Mouse (Mus musculus) MEL (cell line): ENCODE measurements around the gene Tspan33. TPM values are rescaled to one million over a fixed set of nuclear protein-coding genes. Genes with fewer than 3 reads are reported as not detected.

Experiments
- DNase-seq: peaks from one replicate; pipeline ENCODE4 v3.0.0; 2011; ENCODE audit warnings: low read depth, low spot score
- H3K27ac ChIP-seq: 2 replicates; pipeline ENCODE4 v1.5.1; 2012; ENCODE audit warnings: low read depth, mild to moderate bottlenecking, control low read depth, low read length, moderate library complexity; ENCODE audit not compliant: control insufficient read depth
- H3K27me3 ChIP-seq, 2 experiments: fragments of 150-350 bp in 1 of 2; sonication (generic) in 1 of 2; 2 replicates each; pipeline ENCODE4 v1.6.1; 2012; ENCODE audit warnings: low read length in 2 of 2, mild to moderate bottlenecking in 2 of 2, improper control_type of control experiment in 1 of 2, moderate library complexity in 1 of 2; ENCODE audit not compliant: insufficient read depth in 2 of 2, control insufficient read depth in 1 of 2
- H3K36me3 ChIP-seq, 2 experiments: 2 replicates each; pipeline ENCODE4 v1.6.1; 2012 to 2014; ENCODE audit warnings: low read length in 2 of 2, improper control_type of control experiment in 1 of 2, inconsistent platforms in 1 of 2, mild to moderate bottlenecking in 1 of 2; ENCODE audit not compliant: insufficient read depth in 2 of 2, control insufficient read depth in 1 of 2
- H3K4me1 ChIP-seq, 2 experiments: fragments of 150-350 bp in 1 of 2; sonication (generic) in 1 of 2; 2 replicates each; pipeline ENCODE4 v1.6.1; 2012; ENCODE audit warnings: low read length in 2 of 2, improper control_type of control experiment in 1 of 2, mild to moderate bottlenecking in 1 of 2; ENCODE audit not compliant: insufficient read depth in 2 of 2, control insufficient read depth in 1 of 2
- H3K4me3 ChIP-seq, 2 experiments: fragments of 150-350 bp in 1 of 2; sonication (generic) in 1 of 2; 2 replicates each; pipeline ENCODE4 v1.5.1; 2012; ENCODE audit warnings: low read depth in 2 of 2, low read length in 2 of 2, mild to moderate bottlenecking in 2 of 2, moderate library complexity in 2 of 2, control low read depth in 1 of 2, improper control_type of control experiment in 1 of 2; ENCODE audit not compliant: control insufficient read depth in 1 of 2, insufficient read depth in 1 of 2
- H3K79me2 ChIP-seq: 2 replicates; pipeline ENCODE4 v1.6.1; 2012; ENCODE audit warnings: mild to moderate bottlenecking, low read length, moderate library complexity; ENCODE audit not compliant: control insufficient read depth, poor library complexity, insufficient read depth
- H3K9ac ChIP-seq: 2 replicates; pipeline ENCODE4 v1.6.1; 2012; ENCODE audit warnings: low read depth, mild to moderate bottlenecking, control low read depth, low read length, moderate library complexity; ENCODE audit not compliant: control insufficient read depth, poor library complexity, severe bottlenecking
- H3K9me3 ChIP-seq: fragments of 150-350 bp; sonication (generic); replicated peaks from 2 replicates; pipeline ENCODE4 v1.6.1; 2012; ENCODE audit warnings: mild to moderate bottlenecking, low read length, improper control_type of control experiment, moderate library complexity; ENCODE audit not compliant: insufficient read depth
- CHD1 ChIP-seq: IDR thresholded peaks from 2 replicates; pipeline ENCODE4 v1.6.1; 2012; ENCODE audit warnings: low read depth, mild to moderate bottlenecking, inconsistent platforms, low read length, improper control_type of control experiment
- CHD2 ChIP-seq: IDR thresholded peaks from 2 replicates; pipeline ENCODE4 v1.6.1; 2011; ENCODE audit warnings: low read length, improper control_type of control experiment
- ELF1 ChIP-seq: IDR thresholded peaks from 2 replicates; pipeline ENCODE4 v1.6.1; 2014; ENCODE audit warnings: low read depth, mild to moderate bottlenecking, inconsistent platforms, low read length, improper control_type of control experiment, moderate library complexity
- GABPA ChIP-seq: IDR thresholded peaks from 2 replicates; pipeline ENCODE4 v1.6.1; 2012; ENCODE audit warnings: low read depth, mild to moderate bottlenecking, inconsistent platforms, low read length, improper control_type of control experiment, moderate library complexity
- HCFC1 ChIP-seq: IDR thresholded peaks from 2 replicates; pipeline ENCODE4 v1.6.1; 2012; ENCODE audit warnings: low read depth, mild to moderate bottlenecking, inconsistent platforms, low read length, improper control_type of control experiment, moderate library complexity
- MXI1 ChIP-seq: IDR thresholded peaks from 2 replicates; pipeline ENCODE4 v1.6.1; 2011; ENCODE audit warnings: mild to moderate bottlenecking, low read depth, low read length, improper control_type of control experiment
- MYC ChIP-seq: IDR thresholded peaks from 2 replicates; pipeline ENCODE4 v1.6.1; 2011; ENCODE audit warnings: low read depth, mild to moderate bottlenecking, low read length, improper control_type of control experiment, moderate library complexity
- NELFE ChIP-seq: IDR thresholded peaks from 2 replicates; pipeline ENCODE4 v1.6.1; 2011; ENCODE audit warnings: low read depth, low read length, improper control_type of control experiment
- NRF1 ChIP-seq: IDR thresholded peaks from 2 replicates; pipeline ENCODE4 v1.6.1; 2014; ENCODE audit warnings: low read depth, mild to moderate bottlenecking, inconsistent platforms, low read length, improper control_type of control experiment, moderate library complexity; ENCODE audit not compliant: poor library complexity, insufficient read depth, severe bottlenecking
- POLR2A ChIP-seq, 2 experiments: IDR thresholded peaks; 2 replicates each; pipeline ENCODE4 v1.6.1; 2011 to 2012; ENCODE audit warnings: low read length in 2 of 2, mild to moderate bottlenecking in 2 of 2, control low read depth in 1 of 2, improper control_type of control experiment in 1 of 2, low read depth in 1 of 2, moderate library complexity in 1 of 2; ENCODE audit not compliant: control insufficient read depth in 1 of 2, insufficient read depth in 1 of 2, poor library complexity in 1 of 2
- POLR2AphosphoS2 ChIP-seq: IDR thresholded peaks from 2 replicates; pipeline ENCODE4 v1.6.1; 2011; ENCODE audit warnings: low read length, improper control_type of control experiment
- POLR2AphosphoS5 ChIP-seq: IDR thresholded peaks from 2 replicates; pipeline ENCODE4 v1.6.1; 2012; ENCODE audit warnings: low read depth, borderline replicate concordance, mild to moderate bottlenecking, inconsistent platforms, low read length, moderate library complexity, mixed read lengths
- RAD21 ChIP-seq: IDR thresholded peaks from 2 replicates; pipeline ENCODE4 v1.6.1; 2011; ENCODE audit warnings: mild to moderate bottlenecking, low read depth, low read length, improper control_type of control experiment
- SIN3A ChIP-seq: IDR thresholded peaks from 2 replicates; pipeline ENCODE4 v1.6.1; 2012; ENCODE audit warnings: low read length, improper control_type of control experiment, inconsistent platforms
- SMC3 ChIP-seq: IDR thresholded peaks from 2 replicates; pipeline ENCODE4 v1.6.1; 2011; ENCODE audit warnings: low read depth, low read length, improper control_type of control experiment
- TCF12 ChIP-seq: IDR thresholded peaks from 2 replicates; pipeline ENCODE4 v1.6.1; 2014; ENCODE audit warnings: low read depth, mild to moderate bottlenecking, inconsistent platforms, low read length, improper control_type of control experiment, moderate library complexity
- USF1 ChIP-seq: IDR thresholded peaks from 2 replicates; pipeline ENCODE4 v1.6.1; 2014; ENCODE audit warnings: low read depth, mild to moderate bottlenecking, inconsistent platforms, low read length, improper control_type of control experiment, moderate library complexity
- ZKSCAN1 ChIP-seq: IDR thresholded peaks from 2 replicates; pipeline ENCODE4 v1.6.1; 2012; ENCODE audit warnings: low read depth, mild to moderate bottlenecking, inconsistent platforms, low read length, improper control_type of control experiment, moderate library complexity
- ZNF384 ChIP-seq: IDR thresholded peaks from 2 replicates; pipeline ENCODE4 v1.6.1; 2012; ENCODE audit warnings: low read depth, mild to moderate bottlenecking, inconsistent platforms, low read length, improper control_type of control experiment
- polyA plus RNA-seq, 2 experiments: library from polyadenylated mRNA; stranded (reverse) in 1 of 2; unstranded in 1 of 2; fragments of >175 nt in 1 of 2; fragments of >200 nt in 1 of 2; gene quantifications; 2 replicates each; pipeline versions ENCODE4 v1.2.1 to v1.2.4; 2012; ENCODE audit warnings: low replicate concordance in 2 of 2, low read depth in 1 of 2; ENCODE audit not compliant: insufficient read length in 2 of 2, insufficient read depth in 1 of 2, missing spikeins in 1 of 2
- total RNA-seq: library from RNA; depleted of rRNA; stranded (reverse); fragments of 300-350 nt; gene quantifications from 2 replicates; pipeline ENCODE4 v1.2.3, GENCODE M21; 2012

The Tspan33 gene
- total and polyA plus RNA-seq, 3 experiments, result 41.7 to 64.5 TPM; not detected in 1

DNA sequence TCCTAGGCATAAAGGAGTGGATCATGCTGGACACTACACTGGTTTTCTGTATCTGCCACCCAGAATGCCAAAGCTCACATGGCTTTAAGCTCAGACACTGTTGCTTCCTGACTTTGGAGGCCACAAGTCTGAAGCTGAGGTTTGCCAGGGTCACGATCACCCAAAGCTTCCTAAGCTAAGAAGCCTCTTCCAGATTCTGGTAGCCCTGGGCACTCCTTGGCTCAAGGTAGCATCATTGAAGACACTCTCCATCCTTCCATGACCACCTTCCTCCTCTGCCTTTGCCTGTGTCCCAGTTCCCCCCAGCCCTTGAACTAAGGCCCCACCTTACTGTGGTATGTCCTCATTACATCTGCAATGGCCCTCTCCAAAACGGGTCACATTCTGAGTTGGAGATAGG lies 27.9 kb downstream of the Tspan33 start:
- no peaks in the 10 kb centered on the region for H3K79me2 ChIP-seq

DNA sequence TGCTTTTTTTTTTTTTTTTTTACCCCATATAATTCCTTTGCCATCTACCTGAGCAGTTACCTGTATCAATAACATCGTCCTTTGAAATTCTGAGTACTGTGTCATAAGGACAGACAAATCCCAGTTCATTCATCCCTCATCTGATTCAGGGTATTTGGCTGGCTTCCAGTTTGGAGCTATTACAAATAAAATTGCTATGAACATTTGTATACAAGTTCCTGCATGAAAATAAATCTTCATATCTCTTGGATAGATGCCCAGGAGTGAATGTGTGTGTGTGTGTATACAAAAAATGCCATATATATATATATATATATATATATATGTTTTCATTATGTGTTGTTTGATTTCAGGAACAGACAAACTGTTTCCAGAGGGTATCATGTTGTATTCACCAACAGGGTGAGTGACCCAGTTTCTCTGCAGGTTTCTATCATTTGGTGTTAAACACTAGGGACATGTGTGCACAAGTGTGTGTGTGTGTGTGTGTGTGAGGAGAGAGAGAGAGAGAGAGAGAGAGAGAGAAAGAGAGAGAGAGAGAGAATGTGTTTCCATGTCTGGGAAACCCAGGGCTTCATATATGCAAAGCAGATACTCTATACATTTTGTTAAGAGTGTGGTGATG lies 32.7 kb downstream of the Tspan33 start:
- no peak for DNase-seq
- Histone ChIP-seq H3K4me3 (no peak overlapping the region), H3K79me2 (no peaks in the 10 kb centered on the region), H3K9ac (no peak overlapping the region), H3K27me3 (no peaks in the 10 kb centered on the region), H3K27ac (no peak overlapping the region), H3K36me3 (peaks cover 0 to 6% of the 10 kb centered on the region in 2 experiments; a peak in 1 of 4 replicates), H3K4me1 (peaks cover 0 to 9% of the 10 kb centered on the region in 2 experiments; a peak in 2 of 4 replicates), H3K9me3 (no peaks in the 10 kb centered on the region)
- TF ChIP-seq POLR2AphosphoS5 (no peak), NRF1 (no peak), MXI1 (no peak), NELFE (no peak), SMC3 (no peak), TCF12 (no peak), CHD2 (no peak), POLR2A (IDR thresholded peaks at IDR 0.05; ENCODE audit: control insufficient read depth in 1 of 2, insufficient read depth in 1 of 2, low read depth in 1 of 2, low read length in 2 of 2, poor library complexity in 1 of 2) (no peak), CHD1 (no peak)

More for the DNA sequence above, 27.9 kb downstream of the Tspan33 start:
- no peak for DNase-seq
- TF ChIP-seq CHD2 (no peak), POLR2AphosphoS5 (no peak), MYC (no peak), POLR2AphosphoS2 (no peak), ZNF384 (no peak), USF1 (no peak)
- TF ChIP-seq, all 39 proteins: peak for 0
- no peak overlapping the region for H3K27ac ChIP-seq
- H3K4me3 ChIP-seq, result no peak overlapping the region
- H3K9ac ChIP-seq, result no peak overlapping the region
- H3K36me3 ChIP-seq, result no peaks in the 10 kb centered on the region
- H3K9me3 ChIP-seq, result no peaks in the 10 kb centered on the region
- no peaks in the 10 kb centered on the region for H3K27me3 ChIP-seq
- no peaks in the 10 kb centered on the region for H3K4me1 ChIP-seq

DNA sequence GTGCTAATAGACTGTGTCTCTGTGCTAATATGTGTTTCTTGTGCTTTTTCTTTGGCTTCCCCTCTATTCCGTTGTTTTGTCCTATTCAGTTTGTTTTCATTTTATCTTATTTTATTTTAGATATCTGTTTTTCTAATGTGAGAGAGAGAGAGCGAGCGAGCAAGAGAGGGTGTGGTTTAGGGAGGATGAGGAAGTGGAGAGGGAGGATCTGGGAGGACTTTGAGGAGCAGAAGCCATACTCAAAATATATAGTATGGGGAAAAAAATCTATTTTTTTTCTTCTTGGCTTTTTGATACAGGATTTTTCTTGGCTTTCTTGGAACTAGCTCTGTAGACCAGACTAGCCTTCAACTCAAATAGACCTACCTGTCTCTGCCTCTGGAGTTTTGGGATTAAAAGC lies 34.0 kb downstream of the Tspan33 start:
- TF ChIP-seq SIN3A (peak; percentile 16; the same call in 1 of the 2 replicates), ELF1 (peak; percentile 76), TCF12 (no peak), HCFC1 (peak; percentile 51; the same call in 1 of the 2 replicates), GABPA (no peak), NRF1 (no peak), ZNF384 (peak; percentile 72), RAD21 (no peak), POLR2AphosphoS5 (no peak), ZKSCAN1 (no peak; the same call in 1 of the 2 replicates)
- DNase-seq, result peak; percentile 61
- no peaks in the 10 kb centered on the region for H3K9me3 ChIP-seq

More for the DNA sequence above, 34.0 kb downstream of the Tspan33 start:
- Histone ChIP-seq H3K27me3 (no peaks in the 10 kb centered on the region), H3K4me1 (peaks cover 0 to 9% of the 10 kb centered on the region in 2 experiments; a peak in 2 of 4 replicates), H3K79me2 (no peaks in the 10 kb centered on the region), H3K9ac (no peak overlapping the region), H3K4me3 (peak overlapping the region in 1 of 2 experiments; percentile 10; a peak in 1 of 4 replicates), H3K36me3 (peaks cover 0 to 6% of the 10 kb centered on the region in 2 experiments; a peak in 1 of 4 replicates), H3K27ac (no peak overlapping the region)
